Mouse (Mus musculus) forebrain, embryonic 15.5 days (tissue): ENCODE measurements around the gene Itga7. TPM values are rescaled to one million over a fixed set of nuclear protein-coding genes. Genes with fewer than 3 reads are reported as not detected.

Experiments used
- polyA plus RNA-seq: library from polyadenylated mRNA; unstranded; fragments of >200 nt; fragmentation: Nextera tagmentation; extraction: Ambion mirVana; gene quantifications from 2 replicates; pipeline ENCODE4 v1.2.1, GENCODE M21; 2015

Itga7 gene
- polyA plus RNA-seq, 1 experiment from 2014 or later, result 2.1 TPM

Other genes with a start within 250 kb of the Itga7 start
- 116 and 117 TPM in 2 replicates for gene Rab5b, start 237.6 kb upstream of the Itga7 start, polyA plus RNA-seq
- 0.09 and 0.33 TPM in 2 replicates for gene Pmel, start 229.6 kb upstream of the Itga7 start, polyA plus RNA-seq
- gene Cdk2, start 228.8 kb upstream of the Itga7 start, polyA plus RNA-seq, result 37.6 and 39.7 TPM in 2 replicates
- 4.2 and 4.5 TPM in 2 replicates for gene Dgka, start 189.0 kb upstream of the Itga7 start, polyA plus RNA-seq
- gene Pym1, start 185.9 kb upstream of the Itga7 start, polyA plus RNA-seq, result 42.9 and 47.2 TPM in 2 replicates
- 0.20 and 0.43 TPM in 2 replicates for gene Mmp19, start 142.9 kb upstream of the Itga7 start, polyA plus RNA-seq
- gene Dnajc14, start 129.8 kb upstream of the Itga7 start, polyA plus RNA-seq, result 60.4 and 62.8 TPM in 2 replicates
- gene Tmem198b, start 129.4 kb upstream of the Itga7 start, polyA plus RNA-seq, result 12.6 and 13.6 TPM in 2 replicates
- gene Sarnp, start 116.5 kb upstream of the Itga7 start, polyA plus RNA-seq, result 190 and 199 TPM in 2 replicates
- 28.1 and 28.6 TPM in 2 replicates for gene Ormdl2, start 112.2 kb upstream of the Itga7 start, polyA plus RNA-seq
- gene Gdf11, start 42.1 kb upstream of the Itga7 start, polyA plus RNA-seq, result 7.5 and 8.7 TPM in 2 replicates
- 125 and 142 TPM in 2 replicates for gene Cd63, start 32.8 kb upstream of the Itga7 start, polyA plus RNA-seq
- gene Rdh5, start 10.9 kb upstream of the Itga7 start, polyA plus RNA-seq, result 11.7 and 12.6 TPM in 2 replicates
- gene Bloc1s1, start 9.8 kb upstream of the Itga7 start, polyA plus RNA-seq, result 230 and 251 TPM in 2 replicates
- gene Mettl7b, start 27.2 kb downstream of the Itga7 start, polyA plus RNA-seq, result not detected in 2 replicates
- not detected in 2 replicates for gene Olfr9, start 55.6 kb downstream of the Itga7 start, polyA plus RNA-seq
- not detected in 2 replicates for gene Olfr763, start 77.0 kb downstream of the Itga7 start, polyA plus RNA-seq
- gene Olfr764-ps1, start 106.1 kb downstream of the Itga7 start, polyA plus RNA-seq, result not detected in 2 replicates
- not detected in 2 replicates for gene Olfr765, start 116.2 kb downstream of the Itga7 start, polyA plus RNA-seq
- gene Olfr766-ps1, start 135.2 kb downstream of the Itga7 start, polyA plus RNA-seq, result not detected in 2 replicates
- not detected in 2 replicates for gene Olfr767, start 149.1 kb downstream of the Itga7 start, polyA plus RNA-seq
- not detected in 2 replicates for gene Olfr768, start 165.6 kb downstream of the Itga7 start, polyA plus RNA-seq
- gene Olfr769, start 184.0 kb downstream of the Itga7 start, polyA plus RNA-seq, result not detected in 2 replicates
- not detected in 2 replicates for gene Olfr770, start 205.2 kb downstream of the Itga7 start, polyA plus RNA-seq
- not detected in 2 replicates for gene Olfr771, start 230.9 kb downstream of the Itga7 start, polyA plus RNA-seq
- gene Olfr772, start 244.1 kb downstream of the Itga7 start, polyA plus RNA-seq, result not detected in 2 replicates